Mouse (Mus musculus) ES-E14 (cell line): Measurements from ENCODE around the gene Flrt2.

Source experiments
- MAFK ChIP-seq: IDR thresholded peaks from 2 replicates; pipeline ENCODE4 v1.6.1; 2014; ENCODE audit warnings: mild to moderate bottlenecking, low read depth, low read length, inconsistent platforms; ENCODE audit not compliant: insufficient read depth
- ZC3H11A ChIP-seq: IDR thresholded peaks from 2 replicates; pipeline ENCODE4 v1.6.1; 2012; ENCODE audit warnings: low read depth, mild to moderate bottlenecking, inconsistent platforms, low read length, borderline replicate concordance
- ZNF384 ChIP-seq: IDR thresholded peaks from 2 replicates; pipeline ENCODE4 v1.6.1; 2012; ENCODE audit warnings: low read depth, low read length, inconsistent platforms

DNA sequence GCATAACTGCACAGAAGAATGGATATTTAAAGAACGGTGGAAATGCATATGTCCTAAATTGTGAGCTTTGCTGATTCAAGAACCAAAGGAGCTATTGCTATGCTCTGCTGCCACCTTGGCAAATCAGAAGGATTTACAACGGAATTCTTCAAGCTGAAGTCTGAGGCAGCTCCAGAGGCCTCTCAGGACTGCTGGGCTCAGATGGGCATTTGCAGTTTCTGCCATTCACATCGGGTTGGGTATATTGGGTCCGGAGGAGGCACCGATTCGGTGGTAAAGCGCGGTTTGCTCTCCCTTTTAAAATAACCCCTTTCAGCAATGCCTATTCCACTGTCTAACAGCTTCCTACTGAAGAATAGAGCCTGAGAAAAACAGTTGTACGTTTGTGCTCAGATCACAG lies 1.2 kb upstream of the Flrt2 start:
- TF ChIP-seq ZC3H11A (no peak), MAFK (no peak), ZNF384 (no peak)
